Mouse (Mus musculus) thymus, postnatal 36 days (tissue): ENCODE data around the gene Itih5.

ENCODE experiments used
- DNase-seq, 2 experiments: peaks; one replicate each; pipeline ENCODE4 v3.0.0; 2022; ENCODE audit warnings: mixed read lengths in 2 of 2

Itih5 gene

GRCm38 (mm10) chr2:10153201-10154075, at the start of gene Itih5:
Gene Itih5 (plus strand): TSS chr2:10153571.
- DNase-seq = peak; percentile 50 to 56

- DNase-seq = no peak
Observed at GRCm38 (mm10) chr2:10108535-10109189, 44.7 kb upstream of the Itih5 start.

- DNase-seq = no peak
Observed at GRCm38 (mm10) chr2:10118751-10119150, 34.6 kb upstream of the Itih5 start.

- DNase-seq = no peak
Observed at GRCm38 (mm10) chr2:10119276-10119675, 34.1 kb upstream of the Itih5 start.

- DNase-seq = no peak
Observed at GRCm38 (mm10) chr2:10121826-10122225, 31.5 kb upstream of the Itih5 start.

- DNase-seq = no peak
Observed at GRCm38 (mm10) chr2:10126122-10126521, 27.2 kb upstream of the Itih5 start.

GRCm38 (mm10) chr2:10127471-10127870, 25.9 kb upstream of the Itih5 start:
- no peak for DNase-seq

- DNase-seq = no peak
Observed at GRCm38 (mm10) chr2:10128571-10128970, 24.8 kb upstream of the Itih5 start.

GRCm38 (mm10) chr2:10130341-10130990, 22.9 kb upstream of the Itih5 start:
- DNase-seq = no peak

- DNase-seq = no peak
Observed at GRCm38 (mm10) chr2:10131296-10131695, 22.1 kb upstream of the Itih5 start, which contains the start of gene Itih2. Gene Itih2 (minus strand): TSS chr2:10131396.

- no peak for DNase-seq
Observed at GRCm38 (mm10) chr2:10132128-10132527, 21.2 kb upstream of the Itih5 start.

GRCm38 (mm10) chr2:10133941-10134340, 19.4 kb upstream of the Itih5 start:
- no peak for DNase-seq

GRCm38 (mm10) chr2:10137320-10137719, 16.1 kb upstream of the Itih5 start:
- DNase-seq = no peak

- DNase-seq = no peak
Observed at GRCm38 (mm10) chr2:10140456-10140855, 12.9 kb upstream of the Itih5 start.

- DNase-seq = peak; percentile 46 to 53
Observed at GRCm38 (mm10) chr2:10142472-10143454, 10.6 kb upstream of the Itih5 start.

GRCm38 (mm10) chr2:10145514-10145913, 7.9 kb upstream of the Itih5 start:
- DNase-seq = no peak

- DNase-seq = no peak
Observed at GRCm38 (mm10) chr2:10147176-10147575, 6.2 kb upstream of the Itih5 start.

GRCm38 (mm10) chr2:10152590-10152989, 781 bp upstream of the Itih5 start:
- peak; percentile 26 to 50 for DNase-seq

- DNase-seq = no peak
Observed at GRCm38 (mm10) chr2:10157184-10157583, 3.8 kb downstream of the Itih5 start.

- DNase-seq = no peak
Observed at GRCm38 (mm10) chr2:10162011-10162410, 8.6 kb downstream of the Itih5 start.

- no peak for DNase-seq
Observed at GRCm38 (mm10) chr2:10166635-10167034, 13.3 kb downstream of the Itih5 start.

GRCm38 (mm10) chr2:10167283-10167682, 13.9 kb downstream of the Itih5 start:
- no peak for DNase-seq
